Mouse (Mus musculus) induced T-regulatory cell, adult 2 months (primary cell): ENCODE results near the gene Hecw2.

ENCODE experiments used
- DNase-seq: peaks from one replicate; pipeline ENCODE4 v3.0.0-alpha.2; 2012; ENCODE audit warnings: low read depth

The Hecw2 gene

GRCm38 (mm10) chr1:53978514-53978831, 216.5 kb downstream of the Hecw2 start:
- DNase-seq = no peak

- DNase-seq = no peak
Observed at GRCm38 (mm10) chr1:53977806-53978513, 217.0 kb downstream of the Hecw2 start.

GRCm38 (mm10) chr1:53976721-53977120, 218.2 kb downstream of the Hecw2 start:
- DNase-seq = no peak

GRCm38 (mm10) chr1:53976100-53976499, 218.9 kb downstream of the Hecw2 start:
- DNase-seq = no peak

GRCm38 (mm10) chr1:53974941-53975340, 220.0 kb downstream of the Hecw2 start:
- no peak for DNase-seq

GRCm38 (mm10) chr1:53970326-53970977, 224.5 kb downstream of the Hecw2 start:
- peak; percentile 11 for DNase-seq

- DNase-seq = no peak
Observed at GRCm38 (mm10) chr1:53952395-53952794, 242.6 kb downstream of the Hecw2 start.

GRCm38 (mm10) chr1:53945815-53946214, 249.2 kb downstream of the Hecw2 start:
- DNase-seq = peak; percentile 30

- no peak for DNase-seq
Observed at GRCm38 (mm10) chr1:53942468-53942867, 252.5 kb downstream of the Hecw2 start.

GRCm38 (mm10) chr1:53941528-53941927, 253.4 kb downstream of the Hecw2 start:
- no peak for DNase-seq

GRCm38 (mm10) chr1:53940268-53941017, 254.5 kb downstream of the Hecw2 start:
- peak; percentile 29 for DNase-seq

- DNase-seq = no peak
Observed at GRCm38 (mm10) chr1:53939291-53939690, 255.7 kb downstream of the Hecw2 start.

GRCm38 (mm10) chr1:53933308-53933707, 261.7 kb downstream of the Hecw2 start:
- no peak for DNase-seq

GRCm38 (mm10) chr1:53931314-53931713, 263.7 kb downstream of the Hecw2 start:
- DNase-seq = no peak

- DNase-seq = peak; percentile 72
Observed at GRCm38 (mm10) chr1:53927605-53928004, 267.4 kb downstream of the Hecw2 start.

- no peak for DNase-seq
Observed at GRCm38 (mm10) chr1:53925149-53925901, 269.6 kb downstream of the Hecw2 start.

GRCm38 (mm10) chr1:53911848-53912247, 283.1 kb downstream of the Hecw2 start:
- no peak for DNase-seq

GRCm38 (mm10) chr1:53910251-53910650, 284.7 kb downstream of the Hecw2 start:
- DNase-seq = no peak

GRCm38 (mm10) chr1:53909118-53909517, 285.9 kb downstream of the Hecw2 start:
- peak; percentile 83 for DNase-seq

GRCm38 (mm10) chr1:53906175-53906574, 288.8 kb downstream of the Hecw2 start:
- DNase-seq = no peak

- no peak for DNase-seq
Observed at GRCm38 (mm10) chr1:53900416-53900815, 294.6 kb downstream of the Hecw2 start.

GRCm38 (mm10) chr1:53894299-53894698, 300.7 kb downstream of the Hecw2 start:
- no peak for DNase-seq
